Mouse (Mus musculus) kidney, postnatal 0 days (tissue): ENCODE measurements around the gene Camk1d. TPM values are rescaled to one million over a fixed set of nuclear protein-coding genes. Genes with fewer than 3 reads are reported as not detected.

ENCODE experiments used
- ATAC-seq: fragments of 200-750 bp; cut with Nextera tagmentation; replicated peaks from 2 replicates; pipeline ENCODE4 v1.8.0; 2017; ENCODE audit warnings: low read depth, moderate number of reproducible peaks, moderate TSS enrichment, moderate library complexity; ENCODE audit not compliant: low FRiP score
- DNase-seq: peaks from one replicate; pipeline ENCODE4 v3.0.0-alpha.2; 2016; ENCODE audit warnings: low spot score
- H3K27ac ChIP-seq: fragments of 300-500 bp; sonication (generic); 2 replicates; pipeline ENCODE4 v1.5.1; 2014; ENCODE audit warnings: mild to moderate bottlenecking
- H3K27me3 ChIP-seq: fragments of 300-500 bp; sonication (generic); 2 replicates; pipeline ENCODE4 v1.6.1; 2014; ENCODE audit warnings: low read length, mixed read lengths; ENCODE audit not compliant: insufficient read depth
- H3K36me3 ChIP-seq: fragments of 300-500 bp; sonication (generic); 2 replicates; pipeline ENCODE4 v1.6.1; 2014; ENCODE audit warnings: low read length, mixed read lengths; ENCODE audit not compliant: insufficient read depth
- H3K4me1 ChIP-seq: fragments of 300-500 bp; sonication (generic); replicated peaks from 2 replicates; pipeline ENCODE4 v1.6.1; 2014; ENCODE audit warnings: antibody characterized with exemption, low read length, mixed read lengths; ENCODE audit not compliant: insufficient read depth
- H3K4me2 ChIP-seq: fragments of 300-500 bp; sonication (generic); 2 replicates; pipeline ENCODE4 v1.6.1; 2014; ENCODE audit warnings: mild to moderate bottlenecking, low read length, moderate library complexity, mixed read lengths
- H3K4me3 ChIP-seq: fragments of 300-500 bp; sonication (generic); replicated peaks from 2 replicates; pipeline ENCODE4 v1.5.1; 2014; ENCODE audit warnings: low read depth, low read length
- H3K9ac ChIP-seq: fragments of 300-500 bp; sonication (generic); 2 replicates; pipeline ENCODE4 v1.6.1; 2014; ENCODE audit warnings: low read depth, low read length
- H3K9me3 ChIP-seq: fragments of 300-500 bp; sonication (generic); replicated peaks from 2 replicates; pipeline ENCODE4 v1.6.1; 2016; ENCODE audit warnings: low read length, inconsistent platforms, mixed read lengths
- CTCF ChIP-seq: IDR thresholded peaks from 2 replicates; pipeline ENCODE4 v1.5.1; 2016; ENCODE audit warnings: antibody characterized with exemption, low read depth, mild to moderate bottlenecking, moderate library complexity
- WGBS: fragments of 180-500 bp; shearing (Covaris S2); extraction: QIAGEN DNeasy Blood & Tissue Kit; methylation state at CpG from one replicate; pipeline ENCODE4 v1.1.7; 2014; 5-methylcytosine and 5-hydroxymethylcytosine counted together
- polyA plus RNA-seq: library from polyadenylated mRNA; unstranded; fragments of >200 nt; fragmentation: Nextera tagmentation; extraction: Ambion mirVana; gene quantifications from 2 replicates; pipeline ENCODE4 v1.2.1, GENCODE M21; 2015

The Camk1d gene
- polyA plus RNA-seq, 1 experiment from 2014 or later = 1.5 TPM

DNA sequence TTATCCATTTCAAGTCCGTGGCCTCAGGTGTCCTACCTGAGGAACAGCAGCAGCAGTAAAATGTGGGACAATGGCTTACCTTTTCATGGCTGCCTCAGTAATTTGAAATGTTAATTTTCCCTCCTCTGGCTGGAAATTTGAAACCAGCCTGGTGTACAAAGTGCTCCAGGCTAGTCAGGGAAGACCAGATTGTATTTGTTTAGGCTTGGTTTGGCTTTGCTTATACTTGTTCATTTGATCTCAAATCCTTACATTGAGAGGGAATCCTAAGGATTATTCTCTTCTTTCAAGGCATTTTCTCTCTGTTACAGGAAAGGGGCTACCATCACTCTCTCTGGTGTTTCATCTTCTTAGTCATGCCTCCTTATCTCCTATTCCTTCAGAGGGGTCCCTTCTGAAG, 236.8 kb downstream of the Camk1d start:
- H3K4me2 ChIP-seq = no peak overlapping the region
- H3K27me3 ChIP-seq = no peaks in the 10 kb centered on the region
- no peak for TF ChIP-seq CTCF
- H3K4me1 ChIP-seq = no peaks in the 10 kb centered on the region
- ATAC-seq (no peak), DNase-seq (no peak)
- 82% methylated on average over 1 of the region's 1 CpGs for WGBS
- H3K4me3 ChIP-seq = no peak overlapping the region
- no peak overlapping the region for H3K9ac ChIP-seq
- H3K36me3 ChIP-seq = no peaks in the 10 kb centered on the region
- no peak overlapping the region for H3K27ac ChIP-seq
- H3K9me3 ChIP-seq = no peaks in the 10 kb centered on the region

DNA sequence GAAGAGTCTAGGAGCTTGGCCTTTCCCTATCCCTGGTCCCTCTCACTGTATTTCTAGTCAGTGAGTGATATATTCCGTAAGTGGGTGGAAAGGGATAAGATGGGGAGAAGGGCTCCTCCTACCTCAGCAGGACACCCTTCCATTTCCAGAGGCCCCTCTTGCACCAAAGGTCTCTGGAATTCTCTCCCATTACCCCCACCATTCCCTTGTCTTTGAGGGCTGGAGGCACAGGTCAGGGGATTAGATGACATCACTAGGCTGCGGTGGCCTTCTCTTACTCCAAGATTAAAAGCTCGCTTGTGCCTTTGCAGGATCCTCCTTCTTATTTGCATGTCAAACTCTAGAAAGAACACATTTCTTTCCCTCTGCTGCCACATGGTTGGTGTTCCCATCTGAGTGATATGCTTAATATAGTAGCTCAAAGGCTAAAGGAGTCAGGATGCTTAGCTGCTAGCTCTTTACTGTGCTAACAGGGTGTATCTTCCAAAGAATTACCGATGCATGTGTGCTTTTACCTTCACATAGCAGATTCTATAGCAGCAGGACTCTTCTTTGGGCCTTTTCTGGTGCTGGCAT, 244.9 kb downstream of the Camk1d start:
- H3K4me1 ChIP-seq = no peaks in the 10 kb centered on the region
- TF ChIP-seq CTCF = no peak
- ATAC-seq (no peak), DNase-seq (no peak)
- no peak overlapping the region for H3K4me2 ChIP-seq
- WGBS = 83% methylated on average over 4 of the region's 4 CpGs
- no peaks in the 10 kb centered on the region for H3K27me3 ChIP-seq
- H3K36me3 ChIP-seq = no peaks in the 10 kb centered on the region
- H3K4me3 ChIP-seq = no peak overlapping the region
- no peaks in the 10 kb centered on the region for H3K9me3 ChIP-seq
- no peak overlapping the region for H3K27ac ChIP-seq
- no peak overlapping the region for H3K9ac ChIP-seq

DNA sequence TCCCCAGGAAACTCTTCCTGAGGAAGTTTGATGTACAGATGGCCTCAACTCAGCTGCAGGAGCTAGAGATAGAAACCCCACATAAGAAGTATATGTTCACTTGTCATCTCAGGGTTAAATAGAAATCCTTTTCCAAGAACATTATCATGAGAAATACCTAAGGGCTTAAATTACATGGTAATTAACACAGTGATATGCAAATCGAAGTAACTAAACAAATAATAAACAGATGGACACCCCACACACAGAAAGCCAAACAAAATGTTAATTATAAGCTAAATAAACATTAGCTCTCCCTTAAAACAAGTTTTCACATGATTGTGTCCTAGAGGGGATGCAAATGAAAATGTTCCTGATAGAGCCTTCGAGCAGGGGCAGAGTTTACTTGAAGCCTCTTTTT, 246.8 kb downstream of the Camk1d start:
- 62% methylated on average over 2 of the region's 2 CpGs for WGBS
- Histone ChIP-seq H3K27me3 (no peaks in the 10 kb centered on the region), H3K9ac (no peak overlapping the region), H3K27ac (no peak overlapping the region), H3K4me1 (no peaks in the 10 kb centered on the region), H3K36me3 (no peaks in the 10 kb centered on the region), H3K9me3 (no peaks in the 10 kb centered on the region), H3K4me2 (no peak overlapping the region), H3K4me3 (no peak overlapping the region)
- ATAC-seq = no peak
- no peak for TF ChIP-seq CTCF
- DNase-seq = no peak

DNA sequence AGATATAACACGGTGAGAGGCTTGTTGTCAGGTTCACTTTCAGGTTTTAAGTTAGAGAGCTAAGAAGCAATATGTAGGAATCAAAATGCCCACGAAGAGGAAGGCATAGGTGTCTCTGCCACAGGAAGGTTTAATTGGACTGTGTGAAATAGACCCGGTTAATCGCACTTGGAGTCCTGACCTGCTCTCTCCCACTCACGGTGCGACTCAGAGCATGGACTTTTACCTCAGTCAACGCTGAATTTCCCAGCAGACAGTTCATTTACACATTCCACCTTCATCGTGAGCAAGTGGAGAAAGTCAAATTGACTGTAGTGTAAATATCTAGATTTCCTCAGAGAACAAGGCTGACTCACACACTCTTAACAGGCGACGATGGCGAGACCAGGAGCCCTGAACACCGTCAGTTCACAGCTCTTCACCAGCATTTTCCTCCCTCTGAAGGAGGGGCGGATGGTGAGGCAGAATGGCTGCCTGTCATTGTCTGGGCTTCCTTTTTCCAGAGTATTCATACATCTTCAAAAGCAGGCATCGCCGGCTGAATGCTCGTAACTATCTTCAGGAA, 255.6 kb downstream of the Camk1d start:
- WGBS = 63% methylated on average over 16 of the region's 16 CpGs
- no peak overlapping the region for H3K27ac ChIP-seq

DNA sequence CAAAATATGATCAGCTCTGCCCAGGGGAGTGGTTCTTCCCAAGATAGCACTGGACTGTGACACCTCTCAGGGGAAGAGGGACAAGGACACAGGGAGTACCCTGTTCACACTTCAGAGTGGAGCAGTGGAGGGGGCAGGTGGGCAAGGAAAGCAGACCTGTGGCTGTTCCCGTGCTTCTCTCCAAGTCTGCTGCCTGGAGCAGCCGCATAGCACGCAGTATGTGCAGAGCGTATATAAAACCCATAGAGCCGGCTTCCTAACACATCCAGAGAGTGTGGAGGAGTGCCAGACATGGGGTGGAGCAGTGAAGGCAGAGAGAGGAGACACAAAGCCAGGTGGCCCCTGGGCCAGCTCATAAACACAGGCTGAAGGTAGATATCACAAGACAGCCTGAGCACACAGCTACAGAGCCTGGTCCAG, 256.2 kb downstream of the Camk1d start:
- H3K4me3 ChIP-seq = no peak overlapping the region
- H3K9ac ChIP-seq = no peak overlapping the region
- H3K4me1 ChIP-seq = no peaks in the 10 kb centered on the region
- 58% methylated on average over 5 of the region's 5 CpGs for WGBS
- H3K9me3 ChIP-seq = no peaks in the 10 kb centered on the region
- H3K27me3 ChIP-seq = no peaks in the 10 kb centered on the region
- H3K4me2 ChIP-seq = no peak overlapping the region
- H3K27ac ChIP-seq = no peak overlapping the region
- DNase-seq (no peak), ATAC-seq (no peak)
- no peak for TF ChIP-seq CTCF
- no peaks in the 10 kb centered on the region for H3K36me3 ChIP-seq

More for the DNA sequence above, 255.6 kb downstream of the Camk1d start:
- ATAC-seq (no peak), DNase-seq (no peak)
- Histone ChIP-seq H3K9me3 (no peaks in the 10 kb centered on the region), H3K4me1 (no peaks in the 10 kb centered on the region), H3K36me3 (no peaks in the 10 kb centered on the region), H3K4me2 (no peak overlapping the region), H3K9ac (no peak overlapping the region), H3K27me3 (no peaks in the 10 kb centered on the region), H3K4me3 (no peak overlapping the region)
- no peak for TF ChIP-seq CTCF

DNA sequence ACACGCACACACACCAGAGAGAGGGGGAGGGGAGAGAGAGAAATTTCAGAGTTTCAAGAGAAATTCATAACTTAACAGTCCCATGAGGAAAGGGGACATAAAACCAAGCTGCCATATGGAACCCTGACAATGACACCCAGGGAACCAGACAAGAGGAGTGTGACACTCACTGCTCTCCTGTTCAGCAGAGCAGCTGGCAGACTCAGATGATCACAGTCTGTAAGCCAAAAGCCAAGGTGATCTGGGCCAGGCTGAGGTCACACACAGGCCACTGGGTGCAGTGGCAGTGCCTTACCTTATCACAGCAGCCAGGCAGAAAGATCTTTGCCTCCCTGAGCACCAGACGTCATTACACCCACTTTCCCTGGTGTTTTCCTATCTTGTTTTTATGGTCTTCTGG, 258.2 kb downstream of the Camk1d start:
- Histone ChIP-seq H3K4me1 (no peaks in the 10 kb centered on the region), H3K9ac (no peak overlapping the region), H3K4me2 (no peak overlapping the region), H3K4me3 (no peak overlapping the region), H3K36me3 (no peaks in the 10 kb centered on the region), H3K27me3 (no peaks in the 10 kb centered on the region), H3K9me3 (no peaks in the 10 kb centered on the region), H3K27ac (no peak overlapping the region)
- ATAC-seq (no peak), DNase-seq (no peak)
- TF ChIP-seq CTCF = no peak
- 76% methylated on average over 2 of the region's 2 CpGs for WGBS

DNA sequence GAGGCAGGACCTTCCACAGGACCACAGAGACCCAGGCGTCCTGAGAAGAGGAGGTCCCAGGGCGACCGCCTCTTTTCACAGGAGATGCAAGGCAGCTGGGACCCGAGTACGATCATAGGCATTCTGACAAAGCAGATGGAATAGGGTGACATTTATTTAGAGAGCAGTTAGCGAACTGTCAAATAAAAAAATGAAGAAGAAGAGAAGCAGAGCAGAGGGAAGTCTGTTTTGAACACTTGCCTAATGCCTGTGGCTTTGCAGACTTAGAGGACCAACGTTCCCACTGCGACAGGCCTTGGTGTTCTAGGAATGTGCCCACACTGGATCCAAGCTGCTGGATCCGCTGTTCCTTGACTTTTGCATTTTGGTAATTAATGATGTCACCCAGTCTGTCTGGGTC, 259.5 kb downstream of the Camk1d start:
- ATAC-seq = no peak
- WGBS = 62% methylated on average over 9 of the region's 9 CpGs

More for the DNA sequence above, 259.5 kb downstream of the Camk1d start:
- H3K4me3 ChIP-seq = no peak overlapping the region
- no peaks in the 10 kb centered on the region for H3K27me3 ChIP-seq
- H3K9ac ChIP-seq = no peak overlapping the region
- H3K4me1 ChIP-seq = no peaks in the 10 kb centered on the region
- no peak for TF ChIP-seq CTCF
- no peaks in the 10 kb centered on the region for H3K36me3 ChIP-seq
- H3K4me2 ChIP-seq = no peak overlapping the region
- no peaks in the 10 kb centered on the region for H3K9me3 ChIP-seq
- no peak overlapping the region for H3K27ac ChIP-seq
- peak; percentile 47 for DNase-seq
